Comparison of ENCODE assay signal across 15 mouse cellular contexts in the genomic region with DNA sequence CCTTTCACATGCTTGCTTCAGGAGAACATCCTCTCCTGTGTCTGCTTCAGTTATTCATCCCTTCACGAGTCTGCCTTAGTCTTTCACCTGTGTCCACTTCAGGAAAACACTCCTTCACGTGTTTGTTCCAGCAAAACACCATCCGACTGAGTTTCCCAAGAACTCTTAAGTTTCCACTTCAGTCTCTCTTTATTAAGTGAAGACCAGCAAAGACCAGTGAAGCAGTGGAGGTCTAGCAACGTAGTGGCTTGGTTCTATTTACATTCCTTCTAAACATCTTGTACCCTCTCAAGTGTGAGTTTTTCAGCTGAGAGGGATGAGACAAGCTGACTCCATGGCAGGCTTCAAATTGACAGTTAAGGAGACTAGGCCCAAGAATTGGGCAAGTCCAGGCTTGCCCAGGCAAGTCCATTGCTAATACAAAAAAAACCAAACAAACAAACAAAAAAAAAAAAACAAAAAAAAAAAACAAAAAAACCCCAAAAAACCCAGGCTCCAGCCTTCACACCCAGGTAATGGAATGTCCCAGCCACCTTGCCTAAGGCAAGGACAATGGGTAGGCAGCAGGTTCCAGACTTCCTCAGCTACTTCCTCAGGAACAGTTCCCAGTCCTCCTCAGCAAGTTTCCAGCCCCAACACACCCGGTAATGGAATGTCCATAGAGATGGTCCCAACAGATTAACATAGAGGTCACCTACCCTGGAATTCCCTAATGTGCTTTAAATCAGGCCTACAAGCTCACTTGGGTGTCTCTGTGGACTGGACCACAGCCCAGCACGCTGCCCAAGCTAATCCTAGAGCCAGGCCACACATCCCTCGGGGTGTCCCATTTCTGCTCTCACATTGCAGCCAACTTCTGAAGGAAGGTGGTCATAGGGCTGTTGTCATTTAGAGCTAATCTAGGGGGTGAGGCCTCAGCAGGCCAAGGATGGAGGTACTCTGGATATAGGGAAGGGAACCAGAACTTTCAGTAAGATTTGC. TPM values are rescaled to one million over a fixed set of nuclear protein-coding genes. Genes with fewer than 3 reads are reported as not detected.
DNase-seq lines count a peak whose midpoint lies in the region; TF ChIP-seq lines count a peak whose summit lies in the region.
"Had no signal": no experiment of that assay in that cellular context is flagged by ENCODE, and none has a peak within 500 bp of the region (broad histone marks: within the 10 kb centered on the region; RNA-seq: fewer than 3 reads in every experiment).

No protein-coding gene starts in this region.

- TF ChIP-seq CTCF in lung, adult 2 months (IDR thresholded peaks at IDR 0.05; ENCODE audit: insufficient read depth, low read length): no peak

- peak; percentile 3 for DNase-seq in heart, adult 8-10 months (ENCODE audit: low spot score)
- no peak for DNase-seq in heart, postnatal 4 days
- DNase-seq in lung, adult 2 months: peak; percentile 5
- no peak for DNase-seq in lung, postnatal 4 days
- peak; percentile 38 for DNase-seq in ZHBTc4 (ENCODE audit: low read depth, low spot score)
- peak; percentile 48 for DNase-seq in lung, postnatal 36 days
- no peak for DNase-seq in cerebellum, postnatal 14 days
- DNase-seq: B cell, adult 2 months; cerebellum, adult 18-20 months; cerebellum, postnatal 25 days; gastrocnemius, adult 2 months; lung, embryonic 14.5 days had no signal

- no peaks in the 10 kb centered on the region for H3K4me1 ChIP-seq in lung, adult 2 months (ENCODE audit: control insufficient read depth, insufficient read depth, low read length)
- H3K4me1 ChIP-seq: embryonic facial prominence, embryonic 12.5 days; limb, embryonic 12.5 days; midbrain, embryonic 12.5 days had no signal

- TF ChIP-seq POLR2A in lung, adult 2 months (IDR thresholded peaks at IDR 0.05; ENCODE audit: borderline replicate concordance, extremely low read depth, low read depth, low read length): no peak

- no peak overlapping the region for H3K4me3 ChIP-seq in lung, adult 2 months (replicated peaks; ENCODE audit: extremely low read depth, low read depth, low read length)
- H3K4me3 ChIP-seq: embryonic facial prominence, embryonic 12.5 days; gastrocnemius, adult 2 months; limb, embryonic 12.5 days; midbrain, embryonic 12.5 days had no signal

- 71% methylated on average over 7 of the region's 7 CpGs for WGBS in lung, adult 2 months

RNA-seq across cellular contexts. Expression of a gene that starts 31.9 kb away (rescaled TPM):
- 10 to 100 TPM; 23.5 to 29.5 (median 25.9) TPM for total RNA-seq in heart, adult 8-10 months (2022)
- total RNA-seq in heart, postnatal 4 days (2021): 10 to 100 TPM; 36.3 to 38.4 TPM
- 2.8 and 4.8 TPM in 2 replicates for polyA plus RNA-seq in lung, adult 2 months (2012; rRNA removed)

Comparison
In these comparisons a context has a peak if more than half of its experiments do, and no peak if none do; other contexts are left out.
1. DNase-seq: peak in heart, adult 8-10 months (single experiment), lung, adult 2 months (single experiment), ZHBTc4 (single experiment) and lung, postnatal 36 days (single experiment); none in heart, postnatal 4 days (single experiment), lung, postnatal 4 days (0 of 2) and cerebellum, postnatal 14 days (0 of 2).